Mouse (Mus musculus): ENCODE measurements around the gene Atp6v0b. TPM values are rescaled to one million over a fixed set of nuclear protein-coding genes. Genes with fewer than 3 reads are reported as not detected.
A peak's percentile ranks its signal among the peaks of the same experiment; 100 is the strongest.

Atp6v0b gene
- polyA plus RNA-seq, 1 experiment from 2014 or later, result 333 TPM

DNA sequence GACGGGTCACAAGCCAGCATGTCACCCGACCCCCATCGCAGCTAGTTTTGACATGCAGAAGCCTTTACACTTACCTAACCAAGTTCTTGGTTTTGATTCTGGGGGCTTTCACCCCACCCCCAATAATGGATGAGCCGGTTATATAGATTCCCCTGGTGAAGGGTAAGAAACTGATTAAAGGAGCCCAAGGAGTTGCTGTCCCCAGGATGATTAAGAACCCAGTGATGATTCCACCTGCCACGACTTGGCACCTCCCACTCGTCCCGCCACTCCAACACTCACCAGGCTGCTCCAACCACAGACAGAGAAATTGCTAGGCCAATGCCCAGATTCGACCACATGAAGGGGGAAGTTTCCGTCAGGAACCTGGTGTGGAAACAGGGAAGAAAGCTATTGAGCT, 1.1 kb downstream of the Atp6v0b start:
- no peaks in the 10 kb centered on the region for H3K9me3 ChIP-seq (replicated peaks)
- peaks cover 46% of the 10 kb centered on the region for H3K36me3 ChIP-seq (ENCODE audit: poor library complexity, severe bottlenecking)
- peaks cover 51% of the 10 kb centered on the region for H3K4me1 ChIP-seq
- H3K27me3 ChIP-seq, result no peaks in the 10 kb centered on the region
- peak overlapping the region; percentile 88 for H3K4me2 ChIP-seq
- H3K4me3 ChIP-seq, result peak overlapping the region; percentile 92
- ATAC-seq, result no peak
- H3K9ac ChIP-seq, result peak overlapping the region; percentile 93
- H3K27ac ChIP-seq, result no peak overlapping the region
- 83% methylated on average over 9 of the region's 9 CpGs for WGBS

DNA sequence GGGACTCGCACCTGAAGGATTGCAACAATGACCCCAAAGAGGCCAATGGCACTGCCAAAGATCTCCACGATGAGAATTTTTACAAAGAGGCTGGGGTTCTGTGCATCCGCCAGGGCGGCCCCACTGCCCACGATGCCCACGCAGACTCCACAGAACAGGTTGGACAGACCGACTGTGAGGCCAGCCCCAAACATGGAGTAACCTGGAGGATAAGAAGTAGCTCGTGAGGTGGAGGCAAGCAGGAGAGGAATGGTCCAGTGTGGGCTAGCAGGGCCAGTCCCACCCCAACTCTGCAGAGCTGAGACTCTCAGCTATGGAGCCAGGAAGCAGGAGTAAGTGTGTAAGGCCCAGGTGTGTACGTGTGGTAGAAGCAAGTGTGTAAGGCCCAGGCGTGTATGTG, 2.0 kb downstream of the Atp6v0b start:
- Histone ChIP-seq H3K27ac (no peak overlapping the region), H3K4me2 (no peak overlapping the region), H3K4me3 (no peak overlapping the region), H3K4me1 (peaks cover 52% of the 10 kb centered on the region), H3K9ac (no peak overlapping the region), H3K27me3 (no peaks in the 10 kb centered on the region), H3K9me3 (replicated peaks) (no peaks in the 10 kb centered on the region), H3K36me3 (ENCODE audit: poor library complexity, severe bottlenecking) (peaks cover 49% of the 10 kb centered on the region)
- no peak for ATAC-seq
- WGBS, result 91% methylated on average over 10 of the region's 10 CpGs

DNA sequence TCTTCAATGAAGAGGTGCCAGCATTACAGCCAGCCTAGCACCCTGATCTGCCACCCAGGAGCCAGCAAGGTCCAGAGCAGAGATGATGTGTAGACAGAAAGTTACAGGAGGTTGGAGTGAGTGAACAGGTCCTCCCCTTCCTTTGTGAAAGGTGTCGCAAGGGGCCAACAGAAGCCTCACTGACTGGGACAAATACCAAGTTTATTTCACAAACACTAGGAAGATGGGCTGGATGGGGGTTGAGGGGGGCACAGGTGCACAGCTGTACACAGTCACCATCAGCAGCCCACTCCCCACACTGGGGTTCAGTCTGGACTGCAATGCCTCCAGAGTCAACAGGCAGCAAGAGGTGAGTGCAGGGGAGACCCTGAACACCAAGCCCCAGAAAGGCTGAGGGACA, 3.0 kb downstream of the Atp6v0b start:
- H3K4me2 ChIP-seq, result peak overlapping the region; percentile 89
- no peaks in the 10 kb centered on the region for H3K9me3 ChIP-seq (replicated peaks)
- peaks cover 54% of the 10 kb centered on the region for H3K4me1 ChIP-seq
- WGBS, result 94% methylated on average over 1 of the region's 1 CpGs
- peak overlapping the region; percentile 95; the same call in 1 of the 2 replicates for H3K9ac ChIP-seq
- no peak overlapping the region for H3K27ac ChIP-seq
- ATAC-seq, result no peak
- H3K4me3 ChIP-seq, result peak overlapping the region; percentile 76
- H3K27me3 ChIP-seq, result no peaks in the 10 kb centered on the region
- peaks cover 47% of the 10 kb centered on the region for H3K36me3 ChIP-seq (ENCODE audit: poor library complexity, severe bottlenecking)

DNA sequence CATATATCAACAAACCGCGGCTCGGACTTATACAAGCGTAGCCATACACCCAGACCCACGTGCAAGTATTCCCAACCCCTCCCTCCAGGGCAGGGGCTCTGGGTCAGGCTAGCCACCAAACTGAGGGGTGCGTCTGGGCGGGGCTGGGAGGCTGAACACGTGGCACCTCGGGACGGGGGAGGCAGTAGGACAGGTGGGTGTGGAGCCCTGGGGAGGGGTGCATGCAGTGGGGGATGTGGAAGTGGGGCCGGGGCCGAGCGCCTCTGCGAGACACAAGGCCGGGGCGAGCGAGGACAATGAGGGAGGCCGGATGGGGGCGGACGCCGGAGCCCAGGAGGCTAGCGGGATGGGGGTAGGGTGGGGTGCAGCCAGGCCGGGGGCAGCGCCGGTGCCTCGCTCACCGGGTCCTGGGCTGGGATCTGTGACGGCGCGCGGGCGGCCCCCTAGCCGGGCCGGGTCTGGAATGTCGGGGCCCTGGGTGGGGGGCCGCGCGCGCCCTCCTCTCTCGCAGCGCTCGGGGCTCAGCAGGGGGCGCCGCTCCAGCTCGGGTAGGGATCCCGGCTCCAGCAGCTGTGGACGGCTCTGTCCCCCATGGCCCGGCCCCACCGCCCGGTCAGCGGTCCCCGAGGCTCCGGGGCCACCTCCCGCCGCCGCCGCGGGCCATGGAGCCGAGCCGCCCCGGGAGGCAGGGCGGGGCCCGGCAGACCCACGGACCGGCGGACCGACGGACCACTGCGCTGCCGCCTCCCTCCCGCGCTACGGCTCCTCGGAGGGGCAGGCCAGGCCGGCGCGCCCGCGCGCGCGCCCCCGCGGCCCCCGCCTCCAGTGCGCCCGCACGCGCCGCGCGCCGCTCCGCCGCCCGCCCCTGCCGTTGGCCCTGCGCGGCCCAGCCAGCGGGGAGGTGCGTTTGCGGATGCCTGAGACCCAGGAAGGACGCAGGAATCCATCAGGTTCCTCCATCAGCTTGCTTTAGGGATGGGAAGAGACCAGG, 4.1 kb downstream of the Atp6v0b start, which contains the start of gene B4galt2:
Gene B4galt2, minus strand, starts transcription at position 787 of the 991 bp plus-strand sequence.
- WGBS, result under 1% methylated on average over 75 of the region's 103 CpGs
- Histone ChIP-seq H3K36me3 (ENCODE audit: poor library complexity, severe bottlenecking) (peaks cover 56% of the 10 kb centered on the region), H3K9ac (peak within 1 kb of the TSS; percentile 95), H3K9me3 (replicated peaks) (no peaks in the 10 kb centered on the region), H3K27ac (peak within 1 kb of the TSS; percentile 76), H3K4me3 (peak within 1 kb of the TSS; percentile 76), H3K27me3 (no peaks in the 10 kb centered on the region), H3K4me1 (peaks cover 54% of the 10 kb centered on the region), H3K4me2 (peak within 1 kb of the TSS; percentile 89)
- peak; percentile 50 for ATAC-seq

DNA sequence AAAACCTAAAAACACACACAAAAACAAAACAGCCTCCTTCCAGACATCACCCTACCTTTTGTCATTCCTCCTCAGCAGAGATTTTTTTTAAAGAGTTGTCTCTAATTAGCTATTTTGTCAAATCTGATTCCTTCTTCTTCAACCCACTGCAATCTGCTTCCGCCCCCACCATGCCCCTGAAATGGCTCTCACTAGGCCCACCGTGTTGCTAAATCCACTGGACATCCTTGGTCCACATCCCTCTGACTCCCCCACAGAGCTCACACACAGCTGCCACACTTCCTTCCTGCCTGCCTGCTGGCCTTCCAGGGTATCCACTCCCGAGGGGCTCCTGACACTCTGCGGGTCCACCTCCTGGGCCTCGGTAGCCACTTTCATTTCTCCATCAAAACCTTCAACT, 8.4 kb downstream of the Atp6v0b start:
- H3K27me3 ChIP-seq, result no peaks in the 10 kb centered on the region
- no peak overlapping the region for H3K4me2 ChIP-seq
- 84% methylated on average over 5 of the region's 5 CpGs for WGBS
- no peak overlapping the region for H3K27ac ChIP-seq
- no peak overlapping the region for H3K4me3 ChIP-seq
- H3K9me3 ChIP-seq (replicated peaks), result no peaks in the 10 kb centered on the region
- no peak for ATAC-seq
- H3K36me3 ChIP-seq (ENCODE audit: poor library complexity, severe bottlenecking), result peaks cover 76% of the 10 kb centered on the region
- peaks cover 25% of the 10 kb centered on the region for H3K4me1 ChIP-seq
- no peak overlapping the region for H3K9ac ChIP-seq

DNA sequence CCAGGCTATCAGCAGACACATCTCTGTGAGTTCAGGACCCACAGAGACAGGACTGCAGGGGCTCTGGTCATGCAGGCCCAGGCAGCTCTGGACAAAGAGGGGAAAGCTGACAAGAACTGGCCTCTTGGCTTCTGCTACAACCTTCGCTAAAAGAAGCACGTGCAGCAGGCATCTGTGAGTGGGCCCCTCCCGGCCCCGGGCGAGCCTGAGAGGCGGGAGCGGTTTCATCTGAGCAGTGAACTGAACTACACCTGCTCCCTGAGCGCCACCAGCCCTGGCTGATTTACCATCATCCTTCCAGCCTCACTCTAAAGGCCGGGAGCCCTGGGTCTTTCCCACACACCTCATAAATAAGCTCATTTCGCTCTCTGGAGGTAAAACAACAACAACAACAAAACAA, 8.8 kb downstream of the Atp6v0b start:
- no peaks in the 10 kb centered on the region for H3K27me3 ChIP-seq
- 76% methylated on average over 10 of the region's 10 CpGs for WGBS
- peaks cover 80% of the 10 kb centered on the region for H3K36me3 ChIP-seq (ENCODE audit: poor library complexity, severe bottlenecking)
- H3K9me3 ChIP-seq (replicated peaks), result no peaks in the 10 kb centered on the region
- H3K9ac ChIP-seq, result no peak overlapping the region
- no peak for ATAC-seq
- H3K4me3 ChIP-seq, result no peak overlapping the region
- no peak overlapping the region for H3K4me2 ChIP-seq
- no peak overlapping the region for H3K27ac ChIP-seq
- H3K4me1 ChIP-seq, result peaks cover 23% of the 10 kb centered on the region

DNA sequence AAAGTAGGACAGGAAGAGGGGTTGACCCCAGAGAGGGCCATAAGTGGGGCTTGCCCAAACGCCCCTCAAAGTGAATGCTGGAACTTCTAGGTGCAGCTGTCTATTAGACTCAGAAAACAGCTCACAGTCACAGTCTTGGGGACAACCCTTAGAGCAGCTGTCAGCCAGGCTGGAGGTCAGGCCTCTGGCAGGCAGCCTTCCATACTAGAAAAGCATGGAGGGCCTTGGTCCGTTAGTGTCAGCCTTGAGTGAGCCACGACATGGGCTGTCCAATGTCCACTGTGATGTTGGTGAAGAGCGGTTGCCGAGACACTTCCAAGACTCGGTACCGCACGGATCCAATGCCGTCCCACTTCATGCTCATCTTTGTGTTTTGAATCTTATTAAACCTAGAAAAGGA, 13.5 kb downstream of the Atp6v0b start:
- Histone ChIP-seq H3K36me3 (ENCODE audit: poor library complexity, severe bottlenecking) (peaks cover 61% of the 10 kb centered on the region), H3K27ac (no peak overlapping the region), H3K27me3 (no peaks in the 10 kb centered on the region), H3K9ac (no peak overlapping the region), H3K9me3 (replicated peaks) (no peaks in the 10 kb centered on the region), H3K4me2 (no peak overlapping the region), H3K4me3 (no peak overlapping the region), H3K4me1 (peaks cover 12% of the 10 kb centered on the region)
- 92% methylated on average over 9 of the region's 9 CpGs for WGBS
- ATAC-seq, result no peak

DNA sequence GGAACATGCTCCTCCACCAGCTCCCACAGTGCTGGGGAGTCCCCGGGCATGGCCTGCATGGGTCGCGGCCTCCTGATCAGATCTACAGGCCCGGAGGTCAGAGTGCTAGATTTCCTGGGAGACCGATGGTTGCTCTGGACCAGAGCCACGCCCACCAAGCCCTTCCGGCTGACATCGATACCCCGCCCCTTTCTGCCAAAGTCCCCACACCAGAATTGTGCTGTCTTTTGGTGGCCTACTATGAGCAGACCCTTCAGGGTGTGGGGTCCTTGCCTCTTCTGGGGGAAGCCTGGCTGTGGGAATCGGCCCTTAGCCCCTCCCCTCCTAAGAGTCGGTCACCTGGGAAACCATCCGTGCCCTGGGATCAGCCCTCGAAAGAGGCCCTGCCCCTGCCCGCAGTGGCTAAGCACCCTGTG, 14.7 kb downstream of the Atp6v0b start, which contains the start of gene Ccdc24:
Gene Ccdc24, minus strand, starts transcription at position 87 of the 416 bp plus-strand sequence.
- Histone ChIP-seq H3K4me1 (peaks cover 20% of the 10 kb centered on the region), H3K4me3 (0 out of 2 replicates have a peak within 1 kb of the TSS, but pooled peaks have one; percentile 9), H3K36me3 (ENCODE audit: poor library complexity, severe bottlenecking) (peaks cover 49% of the 10 kb centered on the region), H3K9ac (0 out of 2 replicates have a peak within 1 kb of the TSS, but pooled peaks have one; percentile 37), H3K4me2 (peak within 1 kb of the TSS; percentile 39), H3K9me3 (replicated peaks) (no peaks in the 10 kb centered on the region), H3K27ac (no peak within 1 kb of the TSS), H3K27me3 (peaks cover 3% of the 10 kb centered on the region; the same call in 1 of the 2 replicates)
- 8% methylated on average over 14 of the region's 14 CpGs for WGBS
- ATAC-seq, result peak; percentile 14; the same call in 1 of the 2 replicates

DNA sequence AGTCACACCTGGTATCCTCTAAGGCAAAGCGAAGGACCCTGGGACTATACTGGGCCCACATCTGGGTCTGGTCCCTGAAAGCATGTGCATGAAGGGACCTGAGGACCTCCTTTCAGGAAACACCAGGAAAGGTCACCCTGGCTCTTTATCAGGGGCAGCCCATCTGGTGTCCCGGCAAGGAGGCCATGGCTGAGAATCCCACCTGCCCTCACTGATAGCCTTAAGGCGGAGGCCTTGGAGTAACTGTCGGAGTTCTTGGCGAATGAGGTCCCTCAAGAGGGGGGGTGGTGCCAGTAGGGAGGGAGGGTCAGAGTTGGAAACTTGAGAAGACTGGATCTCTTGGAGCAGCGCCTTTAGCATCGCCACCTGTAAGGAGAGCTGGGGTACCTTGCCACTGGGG, 15.3 kb downstream of the Atp6v0b start:
- Histone ChIP-seq H3K4me1 (peaks cover 23% of the 10 kb centered on the region), H3K27me3 (peaks cover 9% of the 10 kb centered on the region), H3K9me3 (replicated peaks) (no peaks in the 10 kb centered on the region), H3K9ac (no peak overlapping the region), H3K36me3 (ENCODE audit: poor library complexity, severe bottlenecking) (peaks cover 43% of the 10 kb centered on the region), H3K4me3 (no peak overlapping the region), H3K4me2 (no peak overlapping the region), H3K27ac (no peak overlapping the region)
- no peak for ATAC-seq
- 64% methylated on average over 7 of the region's 7 CpGs for WGBS

DNA sequence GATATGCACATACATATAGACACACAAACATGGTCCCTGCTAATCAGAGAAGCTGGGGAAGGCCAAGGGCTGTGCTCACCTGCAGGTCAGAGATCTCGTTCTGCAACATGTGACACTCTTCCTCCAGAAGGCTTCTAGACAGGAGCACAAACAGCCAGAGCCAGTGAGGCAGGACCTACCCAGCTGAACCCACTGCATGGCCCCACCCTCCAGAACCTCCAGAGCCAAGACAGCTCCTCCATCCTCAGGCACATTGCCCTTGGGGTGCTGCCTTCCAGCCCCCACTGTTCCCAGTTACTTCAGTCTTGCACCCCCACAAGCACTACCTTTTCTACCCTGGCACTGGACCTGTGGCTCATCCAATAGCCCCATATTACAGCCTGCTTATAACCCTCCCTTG, 16.7 kb downstream of the Atp6v0b start:
- peaks cover 29% of the 10 kb centered on the region for H3K36me3 ChIP-seq (ENCODE audit: poor library complexity, severe bottlenecking)
- ATAC-seq, result no peak
- no peak overlapping the region for H3K4me3 ChIP-seq
- no peak overlapping the region for H3K9ac ChIP-seq
- peaks cover 29% of the 10 kb centered on the region for H3K4me1 ChIP-seq
- H3K27me3 ChIP-seq, result peaks cover 9% of the 10 kb centered on the region
- 78% methylated on average over 1 of the region's 1 CpGs for whole genome bisulfite sequencing
- H3K27ac ChIP-seq, result no peak overlapping the region
- no peaks in the 10 kb centered on the region for H3K9me3 ChIP-seq (replicated peaks)
- no peak overlapping the region for H3K4me2 ChIP-seq

DNA sequence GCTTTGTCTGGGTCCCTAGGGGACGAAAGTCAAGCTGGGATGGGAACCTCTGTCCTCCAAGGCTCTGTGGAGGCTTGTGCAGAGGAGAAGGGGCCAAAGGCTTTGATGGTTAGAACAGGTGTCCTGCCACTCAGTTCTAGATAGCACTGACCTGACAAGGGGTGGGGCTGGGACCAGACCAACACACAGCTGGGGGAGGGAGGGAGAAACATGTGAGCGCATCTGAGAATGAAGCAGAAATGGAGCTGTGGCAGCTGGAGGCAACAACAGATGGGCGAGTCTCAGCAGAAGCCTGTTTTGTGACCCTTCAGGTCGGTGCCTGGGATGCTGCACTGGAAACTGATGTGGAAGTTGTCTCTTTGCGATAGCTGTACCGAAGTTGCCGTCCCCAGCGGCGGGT, 17.8 kb downstream of the Atp6v0b start:
- no peak overlapping the region for H3K4me2 ChIP-seq
- peaks cover 9% of the 10 kb centered on the region for H3K27me3 ChIP-seq
- no peaks in the 10 kb centered on the region for H3K9me3 ChIP-seq (replicated peaks)
- H3K36me3 ChIP-seq (ENCODE audit: poor library complexity, severe bottlenecking), result peaks cover 19% of the 10 kb centered on the region
- H3K4me1 ChIP-seq, result peaks cover 29% of the 10 kb centered on the region
- H3K27ac ChIP-seq, result no peak overlapping the region
- ATAC-seq, result no peak
- H3K9ac ChIP-seq, result no peak overlapping the region
- 78% methylated on average over 9 of the region's 9 CpGs for WGBS
- H3K4me3 ChIP-seq, result no peak overlapping the region

DNA sequence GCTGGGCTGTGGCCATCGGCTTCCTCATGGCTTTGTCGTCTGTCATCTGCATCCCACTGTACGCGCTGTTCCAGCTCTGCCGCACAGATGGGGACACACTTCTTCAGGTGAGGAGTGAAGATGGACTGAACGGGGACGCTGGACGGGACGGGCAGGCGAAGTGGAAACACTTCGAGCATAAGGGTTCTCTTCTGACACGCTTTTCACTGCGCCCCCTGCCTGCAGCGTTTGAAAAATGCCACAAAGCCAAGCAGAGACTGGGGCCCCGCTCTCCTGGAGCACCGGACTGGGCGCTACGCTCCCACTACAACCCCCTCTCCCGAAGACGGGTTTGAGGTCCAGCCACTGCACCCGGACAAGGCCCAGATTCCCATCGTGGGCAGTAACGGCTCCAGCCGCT, 19.3 kb downstream of the Atp6v0b start:
- H3K4me2 ChIP-seq, result peak overlapping the region; percentile 26; the same call in 1 of the 2 replicates

More for the DNA sequence above, 19.3 kb downstream of the Atp6v0b start:
- Histone ChIP-seq H3K27ac (no peak overlapping the region), H3K9ac (no peak overlapping the region; the same call in 1 of the 2 replicates), H3K9me3 (replicated peaks) (no peaks in the 10 kb centered on the region), H3K27me3 (peaks cover 9% of the 10 kb centered on the region), H3K4me1 (peaks cover 31% of the 10 kb centered on the region), H3K36me3 (ENCODE audit: poor library complexity, severe bottlenecking) (peaks cover 4% of the 10 kb centered on the region; the same call in 1 of the 2 replicates), H3K4me3 (no peak overlapping the region)
- ATAC-seq, result peak; percentile 4; the same call in 1 of the 2 replicates
- WGBS, result 19% methylated on average over 24 of the region's 24 CpGs

All from forebrain, embryonic 13.5 days (tissue).